Mouse (Mus musculus) midbrain, embryonic 15.5 days (tissue): ENCODE data around the gene Recql5. TPM values are rescaled to one million over a fixed set of nuclear protein-coding genes. Genes with fewer than 3 reads are reported as not detected.

ENCODE experiments used
- ATAC-seq: fragments of 200-750 bp; cut with Nextera tagmentation; replicated peaks from 2 replicates; pipeline ENCODE4 v1.8.0; 2017; ENCODE audit warnings: moderate TSS enrichment
- H3K27ac ChIP-seq: fragments of 300-500 bp; sonication (generic); 2 replicates; pipeline ENCODE4 v1.5.1; 2015; ENCODE audit warnings: mild to moderate bottlenecking, inconsistent platforms
- H3K27me3 ChIP-seq: fragments of 300-500 bp; sonication (generic); replicated peaks from 2 replicates; pipeline ENCODE4 v1.6.1; 2015; ENCODE audit warnings: inconsistent platforms
- H3K36me3 ChIP-seq: fragments of 300-500 bp; sonication (generic); replicated peaks from 2 replicates; pipeline ENCODE4 v1.6.1; 2015; ENCODE audit warnings: inconsistent platforms
- H3K4me1 ChIP-seq: fragments of 300-500 bp; sonication (generic); 2 replicates; pipeline ENCODE4 v1.6.1; 2015; ENCODE audit warnings: inconsistent platforms
- H3K4me2 ChIP-seq: fragments of 300-500 bp; sonication (generic); 2 replicates; pipeline ENCODE4 v1.6.1; 2015; ENCODE audit warnings: inconsistent platforms, mild to moderate bottlenecking, moderate library complexity
- H3K4me3 ChIP-seq: fragments of 300-500 bp; sonication (generic); 2 replicates; pipeline ENCODE4 v1.5.1; 2015; ENCODE audit warnings: mild to moderate bottlenecking, inconsistent platforms
- H3K9ac ChIP-seq: fragments of 300-500 bp; sonication (generic); 2 replicates; pipeline ENCODE4 v1.6.1; 2015; ENCODE audit warnings: mild to moderate bottlenecking, inconsistent platforms
- H3K9me3 ChIP-seq: fragments of 300-500 bp; sonication (generic); 2 replicates; pipeline ENCODE4 v1.6.1; 2016; ENCODE audit warnings: inconsistent platforms
- WGBS: fragments of 180-500 bp; shearing (Covaris S2); methylation state at CpG from one replicate; pipeline ENCODE4 v1.1.7; 2015; ENCODE audit warnings: mixed read lengths; 5-methylcytosine and 5-hydroxymethylcytosine counted together
- polyA plus RNA-seq: library from polyadenylated mRNA; unstranded; fragments of >200 nt; fragmentation: Nextera tagmentation; extraction: Ambion mirVana; gene quantifications from 2 replicates; pipeline ENCODE4 v1.2.1, GENCODE M21; 2015

The Recql5 gene
- polyA plus RNA-seq, 1 experiment from 2014 or later: 25.7 TPM

- H3K27ac ChIP-seq: no peak overlapping the region
- H3K27me3 ChIP-seq: no peaks in the 10 kb centered on the region
- no peak for ATAC-seq
- H3K4me3 ChIP-seq: no peak overlapping the region
- no peaks in the 10 kb centered on the region for H3K4me1 ChIP-seq
- 91% methylated on average over 9 of the region's 9 CpGs for WGBS
- H3K36me3 ChIP-seq: 0 out of 2 replicates have a peak, but pooled peaks cover 4% of the 10 kb centered on the region
- no peak overlapping the region for H3K4me2 ChIP-seq
- H3K9me3 ChIP-seq: no peaks in the 10 kb centered on the region
- H3K9ac ChIP-seq: no peak overlapping the region
Measured at GRCm38 (mm10) chr11:115893071-115893470, 40.2 kb downstream of the Recql5 start.

GRCm38 (mm10) chr11:115892213-115892612, 41.1 kb downstream of the Recql5 start:
- Histone ChIP-seq H3K27ac (no peak overlapping the region), H3K9ac (no peak overlapping the region), H3K4me3 (no peak overlapping the region), H3K4me2 (no peak overlapping the region), H3K36me3 (0 out of 2 replicates have a peak, but pooled peaks cover 4% of the 10 kb centered on the region), H3K4me1 (no peaks in the 10 kb centered on the region), H3K27me3 (no peaks in the 10 kb centered on the region), H3K9me3 (no peaks in the 10 kb centered on the region)
- no peak for ATAC-seq
- 60% methylated on average over 6 of the region's 6 CpGs for WGBS

- ATAC-seq: no peak
- Histone ChIP-seq H3K9ac (no peak overlapping the region), H3K4me2 (no peak overlapping the region), H3K27me3 (no peaks in the 10 kb centered on the region), H3K27ac (no peak overlapping the region), H3K36me3 (no peaks in the 10 kb centered on the region), H3K9me3 (no peaks in the 10 kb centered on the region), H3K4me1 (no peaks in the 10 kb centered on the region), H3K4me3 (no peak overlapping the region)
- 89% methylated on average over 6 of the region's 6 CpGs for WGBS
Measured at GRCm38 (mm10) chr11:115889159-115889558, 44.1 kb downstream of the Recql5 start.

GRCm38 (mm10) chr11:115888020-115888419, 45.3 kb downstream of the Recql5 start:
- Histone ChIP-seq H3K4me3 (no peak overlapping the region), H3K4me1 (no peaks in the 10 kb centered on the region), H3K27ac (no peak overlapping the region), H3K4me2 (no peak overlapping the region), H3K9me3 (no peaks in the 10 kb centered on the region), H3K27me3 (no peaks in the 10 kb centered on the region), H3K9ac (no peak overlapping the region), H3K36me3 (no peaks in the 10 kb centered on the region)
- WGBS: 85% methylated on average over 5 of the region's 5 CpGs
- ATAC-seq: no peak

DNA sequence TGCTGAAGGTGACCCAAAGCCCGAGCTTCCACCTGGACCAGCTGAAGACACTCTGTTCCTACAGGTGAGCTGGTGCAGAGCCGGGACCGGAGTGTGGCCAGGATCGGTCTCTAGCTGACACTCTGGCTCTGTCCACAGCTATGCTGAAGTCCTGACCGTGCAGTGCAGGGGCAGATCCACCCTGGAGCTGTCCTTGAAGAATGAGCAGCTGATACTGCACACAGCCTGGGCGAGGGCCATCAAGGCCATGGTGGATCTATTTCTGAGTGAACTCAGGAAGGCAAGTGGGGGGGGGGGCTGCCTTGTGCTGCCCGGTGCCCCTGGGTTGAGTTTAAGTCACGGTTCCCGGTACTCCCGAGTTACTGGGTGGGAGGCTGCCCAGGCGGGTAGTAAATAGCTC, 46.8 kb downstream of the Recql5 start:
- Histone ChIP-seq H3K4me3 (no peak overlapping the region), H3K27ac (no peak overlapping the region), H3K36me3 (no peaks in the 10 kb centered on the region), H3K27me3 (no peaks in the 10 kb centered on the region), H3K4me2 (no peak overlapping the region), H3K4me1 (no peaks in the 10 kb centered on the region), H3K9me3 (no peaks in the 10 kb centered on the region), H3K9ac (no peak overlapping the region)
- 91% methylated on average over 11 of the region's 11 CpGs for WGBS
- no peak for ATAC-seq

DNA sequence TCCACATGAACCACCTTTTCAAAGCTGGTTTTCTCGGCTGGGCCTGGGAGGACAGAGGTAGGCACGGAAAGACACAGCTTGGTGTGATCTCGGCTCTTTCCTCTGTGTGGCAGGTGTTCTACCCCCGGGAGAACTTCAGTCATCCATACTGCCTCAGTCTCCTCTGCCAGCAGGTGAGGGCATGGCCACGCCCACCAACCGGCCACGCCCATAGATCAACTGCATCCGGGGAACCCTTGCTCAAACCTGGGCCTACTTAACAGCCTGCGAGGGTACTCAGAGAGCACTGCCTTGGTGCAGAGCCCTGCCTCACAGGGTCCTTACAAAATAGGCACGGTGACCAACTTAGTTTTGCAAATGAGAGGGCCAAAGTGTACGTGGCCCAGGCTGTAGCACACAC, 48.0 kb downstream of the Recql5 start:
- Histone ChIP-seq H3K27me3 (no peaks in the 10 kb centered on the region), H3K9me3 (no peaks in the 10 kb centered on the region), H3K9ac (no peak overlapping the region), H3K36me3 (no peaks in the 10 kb centered on the region), H3K4me2 (no peak overlapping the region), H3K27ac (no peak overlapping the region), H3K4me3 (no peak overlapping the region), H3K4me1 (no peaks in the 10 kb centered on the region)
- WGBS: 73% methylated on average over 11 of the region's 11 CpGs
- ATAC-seq: no peak

- no peaks in the 10 kb centered on the region for H3K9me3 ChIP-seq
- no peak for ATAC-seq
- no peaks in the 10 kb centered on the region for H3K36me3 ChIP-seq
- H3K4me2 ChIP-seq: no peak overlapping the region
- no peak overlapping the region for H3K4me3 ChIP-seq
- H3K9ac ChIP-seq: no peak overlapping the region
- no peaks in the 10 kb centered on the region for H3K27me3 ChIP-seq
- 92% methylated on average over 3 of the region's 3 CpGs for WGBS
- H3K27ac ChIP-seq: no peak overlapping the region
- no peaks in the 10 kb centered on the region for H3K4me1 ChIP-seq
Measured at GRCm38 (mm10) chr11:115884361-115884760, 48.9 kb downstream of the Recql5 start.

GRCm38 (mm10) chr11:115883251-115883650, 50.0 kb downstream of the Recql5 start:
- Histone ChIP-seq H3K9me3 (no peaks in the 10 kb centered on the region), H3K4me2 (no peak overlapping the region), H3K27ac (no peak overlapping the region), H3K4me1 (no peaks in the 10 kb centered on the region), H3K27me3 (no peaks in the 10 kb centered on the region), H3K36me3 (no peaks in the 10 kb centered on the region), H3K9ac (no peak overlapping the region), H3K4me3 (no peak overlapping the region)
- no peak for ATAC-seq
- whole genome bisulfite sequencing: 36% methylated on average over 17 of the region's 17 CpGs

DNA sequence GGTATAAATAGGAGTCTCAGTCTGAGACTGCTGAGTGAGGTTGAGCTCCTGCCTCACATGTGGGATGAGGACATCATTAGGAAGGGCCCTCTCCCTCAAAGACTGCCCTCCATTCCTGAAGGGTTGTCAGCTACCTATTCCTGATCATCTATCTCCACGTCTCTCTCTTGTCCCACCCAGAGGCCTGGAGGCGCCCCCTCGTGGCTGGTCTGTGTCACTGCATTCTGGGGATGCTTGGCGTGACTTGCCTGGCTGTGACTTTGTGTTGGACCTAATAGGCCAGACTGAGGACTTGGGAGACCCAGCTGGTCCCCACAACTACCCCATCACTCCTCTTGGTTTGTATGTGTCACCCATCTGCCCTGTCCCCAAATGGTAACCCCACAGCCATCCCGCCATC, 52.3 kb downstream of the Recql5 start:
- Histone ChIP-seq H3K4me1 (no peaks in the 10 kb centered on the region), H3K27ac (no peak overlapping the region), H3K4me3 (no peak overlapping the region), H3K27me3 (no peaks in the 10 kb centered on the region), H3K9me3 (no peaks in the 10 kb centered on the region), H3K36me3 (no peaks in the 10 kb centered on the region), H3K4me2 (no peak overlapping the region), H3K9ac (no peak overlapping the region)
- no peak for ATAC-seq
- WGBS: 24% methylated on average over 5 of the region's 5 CpGs

DNA sequence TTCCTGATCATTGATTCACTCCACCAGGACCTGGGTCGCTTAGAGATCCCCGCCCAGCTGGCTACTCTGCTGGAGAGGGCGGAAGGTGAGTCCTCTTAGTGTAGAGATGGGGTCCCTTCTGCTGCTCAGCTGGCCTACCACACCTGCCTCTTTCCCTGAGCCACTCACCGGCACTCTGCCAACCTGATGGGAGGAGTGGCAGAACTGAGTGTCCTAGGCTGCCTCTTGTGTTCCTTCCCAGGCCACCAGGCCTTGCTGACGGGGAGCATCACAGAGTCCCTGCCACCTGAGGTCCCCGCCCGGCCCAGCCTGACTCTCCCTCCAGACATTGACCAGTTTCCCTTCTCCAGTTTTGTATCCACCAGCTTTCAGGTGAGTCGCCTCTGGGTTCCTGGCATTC, 55.2 kb downstream of the Recql5 start:
- WGBS: 82% methylated on average over 8 of the region's 8 CpGs
- Histone ChIP-seq H3K27ac (no peak overlapping the region), H3K36me3 (no peaks in the 10 kb centered on the region), H3K9me3 (no peaks in the 10 kb centered on the region), H3K4me1 (no peaks in the 10 kb centered on the region), H3K9ac (no peak overlapping the region), H3K27me3 (no peaks in the 10 kb centered on the region), H3K4me3 (no peak overlapping the region), H3K4me2 (no peak overlapping the region)
- ATAC-seq: no peak

GRCm38 (mm10) chr11:115877174-115877755, 56.0 kb downstream of the Recql5 start:
- no peaks in the 10 kb centered on the region for H3K4me1 ChIP-seq
- no peaks in the 10 kb centered on the region for H3K9me3 ChIP-seq
- H3K36me3 ChIP-seq: no peaks in the 10 kb centered on the region
- H3K4me2 ChIP-seq: no peak overlapping the region
- no peaks in the 10 kb centered on the region for H3K27me3 ChIP-seq
- no peak overlapping the region for H3K9ac ChIP-seq
- H3K27ac ChIP-seq: no peak overlapping the region
- no peak overlapping the region for H3K4me3 ChIP-seq
- ATAC-seq: no peak
- 76% methylated on average over 6 of the region's 6 CpGs for WGBS

DNA sequence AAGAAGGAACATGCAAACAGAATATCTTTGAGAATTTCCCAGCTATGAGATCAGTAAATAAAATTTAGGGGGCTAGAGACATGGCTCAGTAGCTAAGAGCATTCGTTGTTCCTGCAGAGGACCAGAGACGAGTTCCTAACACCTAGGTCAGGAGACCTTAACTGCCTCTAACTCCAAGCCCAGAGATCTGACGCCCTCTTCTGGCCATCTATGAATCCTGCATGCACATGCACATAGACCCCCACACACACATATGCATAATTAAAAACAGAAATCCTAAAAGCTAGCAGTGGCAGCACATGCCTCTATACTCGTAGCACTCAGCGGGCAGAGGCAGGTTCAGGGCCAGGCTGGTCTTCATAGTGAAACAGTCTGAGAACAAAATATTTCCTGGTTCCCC, 56.8 kb downstream of the Recql5 start:
- H3K9me3 ChIP-seq: no peaks in the 10 kb centered on the region
- no peak overlapping the region for H3K27ac ChIP-seq
- H3K4me1 ChIP-seq: no peaks in the 10 kb centered on the region
- H3K36me3 ChIP-seq: no peaks in the 10 kb centered on the region
- no peaks in the 10 kb centered on the region for H3K27me3 ChIP-seq
- no peak overlapping the region for H3K9ac ChIP-seq
- WGBS: 81% methylated on average over 5 of the region's 5 CpGs
- ATAC-seq: no peak
- H3K4me2 ChIP-seq: no peak overlapping the region
- H3K4me3 ChIP-seq: no peak overlapping the region

GRCm38 (mm10) chr11:115875935-115876334, 57.3 kb downstream of the Recql5 start:
- Histone ChIP-seq H3K36me3 (no peaks in the 10 kb centered on the region), H3K4me3 (no peak overlapping the region), H3K27me3 (no peaks in the 10 kb centered on the region), H3K4me2 (no peak overlapping the region), H3K9me3 (no peaks in the 10 kb centered on the region), H3K4me1 (no peaks in the 10 kb centered on the region), H3K27ac (no peak overlapping the region), H3K9ac (no peak overlapping the region)
- WGBS: 89% methylated on average over 3 of the region's 3 CpGs
- no peak for ATAC-seq
